Mouse (Mus musculus) CH12.LX (cell line): ENCODE measurements around the gene Sec24d. TPM values are rescaled to one million over a fixed set of nuclear protein-coding genes. Genes with fewer than 3 reads are reported as not detected.

Experiments
- DNase-seq: peaks from one replicate; pipeline ENCODE4 v3.0.0-alpha.2; 2013; ENCODE audit errors: extremely low read depth
- H3K27ac ChIP-seq: 2 replicates; pipeline ENCODE4 v1.5.1; 2012; ENCODE audit warnings: low read depth, mild to moderate bottlenecking, control low read depth, moderate library complexity; ENCODE audit not compliant: insufficient read depth
- H3K27me3 ChIP-seq: replicated peaks from 2 replicates; pipeline ENCODE3; 2012; ENCODE audit warnings: inconsistent platforms
- H3K36me3 ChIP-seq, 2 experiments: replicated peaks in 1 of 2; 2 replicates each; pipeline versions ENCODE3 to v1.6.1; 2012; ENCODE audit warnings: inconsistent platforms in 1 of 2, low read length in 1 of 2, mild to moderate bottlenecking in 1 of 2, mixed read lengths in 1 of 2, moderate library complexity in 1 of 2; ENCODE audit not compliant: control insufficient read depth in 1 of 2, insufficient read depth in 1 of 2
- H3K4me1 ChIP-seq, 2 experiments: 2 replicates each; pipeline ENCODE4 v1.6.1; 2012; ENCODE audit warnings: inconsistent platforms in 1 of 2, moderate library complexity in 1 of 2; ENCODE audit not compliant: insufficient read depth in 2 of 2, control insufficient read depth in 1 of 2
- H3K4me2 ChIP-seq: 2 replicates; pipeline ENCODE4 v1.6.1; 2012; ENCODE audit warnings: low read depth, mild to moderate bottlenecking, control low read depth; ENCODE audit not compliant: poor library complexity, insufficient read depth, severe bottlenecking
- H3K4me3 ChIP-seq, 3 experiments: fragments of 150-350 bp in 1 of 3; sonication (generic) in 1 of 3; replicated peaks in 1 of 3; 2 replicates each; pipeline versions ENCODE3 to v1.5.1; 2011 to 2012; ENCODE audit warnings: low read depth in 2 of 3, low read length in 2 of 3, mild to moderate bottlenecking in 2 of 3, moderate library complexity in 2 of 3, control low read depth in 1 of 3, improper control_type of control experiment in 1 of 3, inconsistent platforms in 1 of 3, mixed read lengths in 1 of 3; ENCODE audit not compliant: poor library complexity in 1 of 3
- H3K79me2 ChIP-seq: replicated peaks from 2 replicates; pipeline ENCODE4 v1.6.1; 2012; ENCODE audit warnings: mild to moderate bottlenecking, moderate library complexity; ENCODE audit not compliant: control insufficient read depth, poor library complexity, insufficient read depth, severe bottlenecking; ENCODE audit errors: extremely low read depth
- H3K9ac ChIP-seq: 2 replicates; pipeline ENCODE4 v1.6.1; 2012; ENCODE audit warnings: low read depth, mild to moderate bottlenecking, control low read depth, moderate library complexity; ENCODE audit not compliant: insufficient read depth
- H3K9me3 ChIP-seq: replicated peaks from 2 replicates; pipeline ENCODE3; 2012; ENCODE audit warnings: low read length, inconsistent platforms, mixed read lengths
- BHLHE40 ChIP-seq: IDR thresholded peaks from 2 replicates; pipeline ENCODE4 v1.6.1; 2011; ENCODE audit warnings: mild to moderate bottlenecking, low read depth, low read length, improper control_type of control experiment
- CHD1 ChIP-seq: IDR thresholded peaks from 2 replicates; pipeline ENCODE4 v1.6.1; 2012; ENCODE audit warnings: low read depth, low read length, improper control_type of control experiment, inconsistent platforms
- ELF1 ChIP-seq: IDR thresholded peaks from 2 replicates; pipeline ENCODE4 v1.6.1; 2014; ENCODE audit warnings: low read depth, mild to moderate bottlenecking, inconsistent platforms, low read length, improper control_type of control experiment
- ETS1 ChIP-seq: conservative IDR thresholded peaks from 2 replicates; pipeline ENCODE4 v1.6.1; 2012; ENCODE audit warnings: low read depth, mild to moderate bottlenecking, inconsistent platforms, low read length, improper control_type of control experiment, moderate library complexity
- GABPA ChIP-seq: IDR thresholded peaks from 2 replicates; pipeline ENCODE4 v1.6.1; 2012; ENCODE audit warnings: low read depth, low read length, improper control_type of control experiment, inconsistent platforms; ENCODE audit not compliant: insufficient replicate concordance
- JUND ChIP-seq: conservative IDR thresholded peaks from 2 replicates; pipeline ENCODE4 v1.6.1; 2011; ENCODE audit warnings: low read depth, low read length, improper control_type of control experiment
- KAT2A ChIP-seq: IDR thresholded peaks from 2 replicates; pipeline ENCODE4 v1.6.1; 2012; ENCODE audit warnings: low read length, improper control_type of control experiment, inconsistent platforms; ENCODE audit not compliant: insufficient replicate concordance
- MAZ ChIP-seq: IDR thresholded peaks from 2 replicates; pipeline ENCODE4 v1.6.1; 2012; ENCODE audit warnings: low read depth, mild to moderate bottlenecking, inconsistent platforms, low read length, improper control_type of control experiment, moderate library complexity
- MXI1 ChIP-seq: IDR thresholded peaks from 2 replicates; pipeline ENCODE4 v1.6.1; 2011; ENCODE audit warnings: mild to moderate bottlenecking, low read depth, low read length, improper control_type of control experiment
- POLR2A ChIP-seq: IDR thresholded peaks from 2 replicates; pipeline ENCODE4 v1.6.1; 2011; ENCODE audit warnings: low read depth, mild to moderate bottlenecking, improper control_type of control experiment, low read length
- RCOR1 ChIP-seq: conservative IDR thresholded peaks from 2 replicates; pipeline ENCODE4 v1.6.1; 2012; ENCODE audit warnings: low read depth, mild to moderate bottlenecking, inconsistent platforms, low read length, improper control_type of control experiment
- UBTF ChIP-seq: IDR thresholded peaks from 2 replicates; pipeline ENCODE4 v1.6.1; 2012; ENCODE audit warnings: low read depth, mild to moderate bottlenecking, inconsistent platforms, low read length, improper control_type of control experiment, moderate library complexity
- USF1 ChIP-seq: IDR thresholded peaks from 2 replicates; pipeline ENCODE4 v1.6.1; 2014; ENCODE audit warnings: low read depth, mild to moderate bottlenecking, inconsistent platforms, low read length, improper control_type of control experiment
- ZNF384 ChIP-seq: IDR thresholded peaks from 2 replicates; pipeline ENCODE4 v1.6.1; 2012; ENCODE audit warnings: low read depth, low read length, improper control_type of control experiment, inconsistent platforms
- dilution Hi-C: fragments of 300-500 bp; cut with MboI; formaldehyde crosslinking; loops from 2 replicates; pipeline ENCODE4 v1.14.3; 2020; ENCODE audit warnings: low sequenced_read_pairs; ENCODE audit not compliant: extremely low pct_unique_long_range_greater_than_20kb, extremely low pct_ligation_motif_present
- in situ Hi-C: fragments of 300-500 bp; cut with MboI; formaldehyde crosslinking; loops from 3 replicates; pipeline ENCODE4 v1.14.3; 2019; ENCODE audit warnings: low sequenced_read_pairs, low pct_ligation_motif_present, low pct_unique_long_range_greater_than_20kb, mixed read lengths
- polyA plus RNA-seq: library from polyadenylated mRNA; unstranded; fragments of >175 nt; gene quantifications from 2 replicates; pipeline ENCODE4 v1.2.1, GENCODE M21; 2012; ENCODE audit warnings: low read depth; ENCODE audit not compliant: insufficient read length
- total RNA-seq, 2 experiments: library from RNA; depleted of rRNA; stranded (reverse); fragments of 300-350 nt in 1 of 2; fragments of >200 nt in 1 of 2; gene quantifications; 2 replicates each; pipeline ENCODE4 v1.2.3; 2012 to 2014

Gene Sec24d
- total and polyA plus RNA-seq, 3 experiments, result 33.1 to 51.4 (median 45.8) TPM

GRCm38 (mm10) chr3:123227276-123227675 is 40.0 kb upstream of the Sec24d start:
- Histone ChIP-seq H3K9ac (no peak overlapping the region), H3K4me2 (no peak overlapping the region), H3K4me1 (0 out of 4 replicates have a peak, but pooled peaks cover 0 to 3% of the 10 kb centered on the region in 2 experiments), H3K27me3 (no peaks in the 10 kb centered on the region), H3K9me3 (peaks cover 3% of the 10 kb centered on the region), H3K36me3 (no peaks in the 10 kb centered on the region), H3K27ac (no peak overlapping the region), H3K4me3 (no peak overlapping the region), H3K79me2 (no peaks in the 10 kb centered on the region)
- TF ChIP-seq POLR2A (no peak), ETS1 (no peak), KAT2A (no peak), BHLHE40 (no peak), ZNF384 (no peak), CHD1 (no peak), RCOR1 (no peak), MAZ (no peak), UBTF (no peak)
- in situ Hi-C loops, result no loop called here
- dilution Hi-C loops, result no loop called here
- no peak for DNase-seq

GRCm38 (mm10) chr3:123231639-123232038 is 35.6 kb upstream of the Sec24d start:
- Histone ChIP-seq H3K4me3 (no peak overlapping the region), H3K4me2 (no peak overlapping the region), H3K27ac (no peak overlapping the region), H3K79me2 (no peaks in the 10 kb centered on the region), H3K9ac (no peak overlapping the region), H3K4me1 (peaks cover 2 to 13% of the 10 kb centered on the region in 2 experiments; a peak in 3 of 4 replicates), H3K27me3 (no peaks in the 10 kb centered on the region), H3K36me3 (no peaks in the 10 kb centered on the region), H3K9me3 (peaks cover 3% of the 10 kb centered on the region)
- TF ChIP-seq JUND (no peak), GABPA (no peak), MXI1 (no peak), POLR2A (no peak), MAZ (no peak), USF1 (no peak), ELF1 (no peak)
- dilution Hi-C loops (no loop called here), in situ Hi-C loops (loop anchor here (10.0 kb wide), 2 partner anchors 57 to 93 kb away; no protein-coding TSS in a partner anchor)
- no peak for DNase-seq
